Mouse (Mus musculus) heart, embryonic 16.5 days (tissue): ENCODE measurements around the gene Plekhg1. TPM values are rescaled to one million over a fixed set of nuclear protein-coding genes. Genes with fewer than 3 reads are reported as not detected.

Source experiments
- ATAC-seq: fragments of 200-750 bp; cut with Nextera tagmentation; replicated peaks from 2 replicates; pipeline ENCODE4 v1.8.0; 2017; ENCODE audit warnings: moderate number of reproducible peaks; ENCODE audit not compliant: insufficient read depth, low FRiP score; ENCODE audit errors: extremely low read depth
- H3K27ac ChIP-seq: fragments of 300-500 bp; sonication (generic); 2 replicates; pipeline ENCODE4 v1.5.1; 2014; ENCODE audit warnings: mild to moderate bottlenecking, low read length, control low read depth, moderate library complexity
- H3K27me3 ChIP-seq: fragments of 300-500 bp; sonication (generic); 2 replicates; pipeline ENCODE4 v1.6.1; 2014; ENCODE audit warnings: low read length, mixed read lengths; ENCODE audit not compliant: control insufficient read depth, insufficient read depth
- H3K36me3 ChIP-seq: fragments of 300-500 bp; sonication (generic); 2 replicates; pipeline ENCODE4 v1.6.1; 2014; ENCODE audit not compliant: control insufficient read depth, insufficient read depth
- H3K4me1 ChIP-seq: fragments of 300-500 bp; sonication (generic); 2 replicates; pipeline ENCODE4 v1.6.1; 2014; ENCODE audit warnings: low read length, mixed read lengths; ENCODE audit not compliant: control insufficient read depth, insufficient read depth
- H3K4me2 ChIP-seq: fragments of 300-500 bp; sonication (generic); 2 replicates; pipeline ENCODE4 v1.6.1; 2014; ENCODE audit warnings: low read depth, mild to moderate bottlenecking, control low read depth, low read length
- H3K4me3 ChIP-seq: fragments of 300-500 bp; sonication (generic); 2 replicates; pipeline ENCODE4 v1.5.1; 2014; ENCODE audit warnings: mild to moderate bottlenecking, control low read depth, low read length
- H3K9ac ChIP-seq: fragments of 300-500 bp; sonication (generic); 2 replicates; pipeline ENCODE4 v1.6.1; 2014; ENCODE audit warnings: low read length, control low read depth
- H3K9me3 ChIP-seq: fragments of 300-500 bp; sonication (generic); replicated peaks from 2 replicates; pipeline ENCODE4 v1.6.1; 2016; ENCODE audit warnings: low read length; ENCODE audit not compliant: control insufficient read depth
- WGBS: fragments of 180-500 bp; shearing (Covaris S2); extraction: QIAGEN DNeasy Blood & Tissue Kit; methylation state at CpG from one replicate; pipeline ENCODE4 v1.1.7; 2014; 5-methylcytosine and 5-hydroxymethylcytosine counted together
- polyA plus RNA-seq: library from polyadenylated mRNA; unstranded; fragments of >200 nt; fragmentation: Nextera tagmentation; extraction: Ambion mirVana; gene quantifications from 2 replicates; pipeline ENCODE4 v1.2.1, GENCODE M21; 2015

Plekhg1 gene
- polyA plus RNA-seq, 1 experiment from 2014 or later = 9.3 TPM

GRCm38 (mm10) chr10:3920368-3921152, 180.4 kb downstream of the Plekhg1 start:
- WGBS = 67% methylated on average over 20 of the region's 20 CpGs
- H3K4me1 ChIP-seq = peaks cover 2% of the 10 kb centered on the region; the same call in 1 of the 2 replicates
- no peak overlapping the region for H3K9ac ChIP-seq
- H3K4me2 ChIP-seq = no peak overlapping the region
- H3K27me3 ChIP-seq = no peaks in the 10 kb centered on the region
- H3K27ac ChIP-seq = no peak overlapping the region
- peaks cover 2% of the 10 kb centered on the region; the same call in 1 of the 2 replicates for H3K36me3 ChIP-seq
- ATAC-seq = no peak
- no peaks in the 10 kb centered on the region for H3K9me3 ChIP-seq
- H3K4me3 ChIP-seq = no peak overlapping the region

GRCm38 (mm10) chr10:3928008-3928545, 187.9 kb downstream of the Plekhg1 start:
- H3K27me3 ChIP-seq = no peaks in the 10 kb centered on the region
- no peak overlapping the region for H3K27ac ChIP-seq
- no peaks in the 10 kb centered on the region for H3K9me3 ChIP-seq
- no peaks in the 10 kb centered on the region for H3K36me3 ChIP-seq
- H3K4me2 ChIP-seq = no peak overlapping the region
- H3K4me3 ChIP-seq = no peak overlapping the region
- no peaks in the 10 kb centered on the region for H3K4me1 ChIP-seq
- WGBS = 69% methylated on average over 4 of the region's 4 CpGs
- H3K9ac ChIP-seq = no peak overlapping the region
- no peak for ATAC-seq

GRCm38 (mm10) chr10:3931831-3932230, 191.7 kb downstream of the Plekhg1 start:
- Histone ChIP-seq H3K27ac (no peak overlapping the region), H3K9ac (no peak overlapping the region), H3K4me2 (no peak overlapping the region), H3K36me3 (no peaks in the 10 kb centered on the region), H3K4me1 (no peaks in the 10 kb centered on the region), H3K9me3 (no peaks in the 10 kb centered on the region), H3K27me3 (no peaks in the 10 kb centered on the region), H3K4me3 (no peak overlapping the region)
- no peak for ATAC-seq

- Histone ChIP-seq H3K9ac (no peak overlapping the region), H3K36me3 (no peaks in the 10 kb centered on the region)
- WGBS = 69% methylated on average over 12 of the region's 12 CpGs
Measured at GRCm38 (mm10) chr10:3933311-3933940, 193.3 kb downstream of the Plekhg1 start.

GRCm38 (mm10) chr10:3936864-3937263, 196.7 kb downstream of the Plekhg1 start:
- Histone ChIP-seq H3K27me3 (no peaks in the 10 kb centered on the region), H3K4me1 (no peaks in the 10 kb centered on the region), H3K27ac (no peak overlapping the region), H3K9ac (no peak overlapping the region), H3K9me3 (no peaks in the 10 kb centered on the region), H3K36me3 (peaks cover 3% of the 10 kb centered on the region; the same call in 1 of the 2 replicates), H3K4me3 (no peak overlapping the region), H3K4me2 (no peak overlapping the region)
- ATAC-seq = no peak

More at GRCm38 (mm10) chr10:3933311-3933940, 193.3 kb downstream of the Plekhg1 start:
- no peaks in the 10 kb centered on the region for H3K27me3 ChIP-seq
- H3K4me3 ChIP-seq = no peak overlapping the region
- H3K9me3 ChIP-seq = no peaks in the 10 kb centered on the region
- no peak for ATAC-seq
- H3K4me1 ChIP-seq = no peaks in the 10 kb centered on the region
- no peak overlapping the region for H3K27ac ChIP-seq
- no peak overlapping the region for H3K4me2 ChIP-seq

GRCm38 (mm10) chr10:3939895-3940595, 199.9 kb downstream of the Plekhg1 start:
- Histone ChIP-seq H3K9ac (no peak overlapping the region), H3K9me3 (no peaks in the 10 kb centered on the region), H3K27ac (no peak overlapping the region), H3K4me3 (no peak overlapping the region), H3K27me3 (no peaks in the 10 kb centered on the region), H3K36me3 (peaks cover 3% of the 10 kb centered on the region; the same call in 1 of the 2 replicates), H3K4me2 (no peak overlapping the region), H3K4me1 (no peaks in the 10 kb centered on the region)
- no peak for ATAC-seq
- WGBS = 84% methylated on average over 11 of the region's 11 CpGs

GRCm38 (mm10) chr10:3940596-3940975, 200.4 kb downstream of the Plekhg1 start:
- WGBS = 90% methylated on average over 6 of the region's 6 CpGs
- Histone ChIP-seq H3K4me1 (no peaks in the 10 kb centered on the region), H3K27ac (no peak overlapping the region), H3K4me3 (no peak overlapping the region), H3K27me3 (no peaks in the 10 kb centered on the region), H3K36me3 (peaks cover 3% of the 10 kb centered on the region; the same call in 1 of the 2 replicates), H3K9me3 (no peaks in the 10 kb centered on the region), H3K9ac (no peak overlapping the region), H3K4me2 (no peak overlapping the region)
- no peak for ATAC-seq

- Histone ChIP-seq H3K4me3 (no peak overlapping the region), H3K9ac (no peak overlapping the region), H3K27me3 (no peaks in the 10 kb centered on the region), H3K4me2 (no peak overlapping the region), H3K27ac (0 out of 2 replicates have a peak overlapping the region, but pooled peaks have one; percentile 43), H3K9me3 (no peaks in the 10 kb centered on the region), H3K4me1 (no peaks in the 10 kb centered on the region), H3K36me3 (peaks cover 3% of the 10 kb centered on the region; the same call in 1 of the 2 replicates)
- peak; percentile 30; the same call in 1 of the 2 replicates for ATAC-seq
- 34% methylated on average over 11 of the region's 11 CpGs for WGBS
Measured at GRCm38 (mm10) chr10:3941054-3941757, 201.0 kb downstream of the Plekhg1 start.
